Mouse (Mus musculus): ENCODE data around the gene Filip1. TPM values are rescaled to one million over a fixed set of nuclear protein-coding genes. Genes with fewer than 3 reads are reported as not detected.

Gene Filip1
- polyA plus RNA-seq, 1 experiment from 2014 or later = 10.4 TPM

DNA sequence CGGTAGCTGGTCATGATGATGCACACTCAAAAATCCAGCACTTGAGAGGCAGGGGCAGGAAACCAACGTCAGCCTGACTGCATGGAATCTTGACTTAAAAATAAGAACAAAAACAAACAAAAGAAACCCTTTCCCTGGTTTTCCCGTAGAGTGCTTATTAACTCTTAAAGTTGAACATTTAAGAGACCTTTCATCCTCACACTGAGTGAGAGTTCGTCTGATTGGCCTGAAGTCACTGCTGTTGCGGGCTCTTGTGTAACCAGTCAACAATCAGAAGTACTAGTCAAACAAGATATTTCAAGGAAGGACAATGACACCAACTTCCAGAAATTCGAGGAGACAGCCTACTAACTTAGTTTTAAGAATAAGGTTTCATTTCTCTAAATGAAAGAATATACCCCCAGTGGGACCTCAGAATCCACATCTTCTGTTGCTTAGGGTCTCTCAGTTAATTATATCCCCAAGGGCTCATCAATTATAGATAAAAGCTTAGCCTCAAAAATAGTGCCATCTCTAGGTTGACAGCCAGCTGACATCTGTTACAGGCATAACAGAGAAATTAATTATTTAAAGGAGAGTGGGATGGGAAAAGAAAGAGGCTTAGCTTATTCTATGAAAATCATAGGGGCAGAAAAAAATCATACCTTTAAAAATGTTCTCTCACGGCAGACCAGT, 216.1 kb downstream of the Filip1 start:
- H3K27ac ChIP-seq (replicated peaks; ENCODE audit: low read depth, low read length) = no peak overlapping the region
- ATAC-seq (ENCODE audit: low read depth) = no peak
- 56% methylated on average over 7 of the region's 7 CpGs for WGBS
- H3K4me1 ChIP-seq (ENCODE audit: control insufficient read depth, insufficient read depth, low read length) = peaks cover 2% of the 10 kb centered on the region; the same call in 1 of the 2 replicates
- H3K9me3 ChIP-seq (ENCODE audit: control insufficient read depth, low read length) = no peaks in the 10 kb centered on the region
- no peak overlapping the region for H3K4me2 ChIP-seq (ENCODE audit: low read depth, low read length)
- H3K4me3 ChIP-seq (ENCODE audit: low read depth, low read length) = no peak overlapping the region
- H3K9ac ChIP-seq (ENCODE audit: low read depth, low read length) = no peak overlapping the region
- no peaks in the 10 kb centered on the region for H3K27me3 ChIP-seq (replicated peaks; ENCODE audit: control insufficient read depth, insufficient read depth, low read length)
- DNase-seq (ENCODE audit: low spot score) = peak; percentile 17
- H3K36me3 ChIP-seq (ENCODE audit: control insufficient read depth, insufficient read depth, low read length) = no peaks in the 10 kb centered on the region

DNA sequence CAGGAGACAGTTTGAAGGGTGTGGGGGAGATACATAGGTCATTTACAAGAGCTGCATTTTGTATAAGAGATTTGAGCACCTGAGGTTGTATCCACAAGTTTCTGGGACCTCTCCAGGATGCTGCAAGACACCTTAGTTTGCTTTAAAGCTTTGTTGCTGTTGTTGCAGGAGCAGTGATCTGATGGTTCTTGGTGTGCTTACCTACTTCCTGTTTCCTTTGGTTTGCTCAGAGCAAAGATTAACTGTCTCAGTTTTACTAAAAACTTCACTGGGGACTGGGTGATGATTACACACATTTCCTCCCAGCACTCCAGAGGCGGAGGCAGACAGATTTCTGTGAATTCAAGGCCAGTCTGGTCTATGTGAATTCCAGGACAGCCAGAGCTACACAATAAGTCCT, 217.6 kb downstream of the Filip1 start:
- H3K27ac ChIP-seq (replicated peaks; ENCODE audit: low read depth, low read length) = no peak overlapping the region
- ATAC-seq (ENCODE audit: low read depth) = no peak
- no peak for DNase-seq (ENCODE audit: low spot score)
- no peaks in the 10 kb centered on the region for H3K36me3 ChIP-seq (ENCODE audit: control insufficient read depth, insufficient read depth, low read length)
- H3K4me2 ChIP-seq (ENCODE audit: low read depth, low read length) = no peak overlapping the region
- WGBS = 80% methylated on average over 1 of the region's 1 CpGs
- no peaks in the 10 kb centered on the region for H3K9me3 ChIP-seq (ENCODE audit: control insufficient read depth, low read length)
- H3K4me3 ChIP-seq (ENCODE audit: low read depth, low read length) = no peak overlapping the region
- H3K4me1 ChIP-seq (ENCODE audit: control insufficient read depth, insufficient read depth, low read length) = peaks cover 8% of the 10 kb centered on the region; the same call in 1 of the 2 replicates
- no peak overlapping the region for H3K9ac ChIP-seq (ENCODE audit: low read depth, low read length)
- no peaks in the 10 kb centered on the region for H3K27me3 ChIP-seq (replicated peaks; ENCODE audit: control insufficient read depth, insufficient read depth, low read length)

DNA sequence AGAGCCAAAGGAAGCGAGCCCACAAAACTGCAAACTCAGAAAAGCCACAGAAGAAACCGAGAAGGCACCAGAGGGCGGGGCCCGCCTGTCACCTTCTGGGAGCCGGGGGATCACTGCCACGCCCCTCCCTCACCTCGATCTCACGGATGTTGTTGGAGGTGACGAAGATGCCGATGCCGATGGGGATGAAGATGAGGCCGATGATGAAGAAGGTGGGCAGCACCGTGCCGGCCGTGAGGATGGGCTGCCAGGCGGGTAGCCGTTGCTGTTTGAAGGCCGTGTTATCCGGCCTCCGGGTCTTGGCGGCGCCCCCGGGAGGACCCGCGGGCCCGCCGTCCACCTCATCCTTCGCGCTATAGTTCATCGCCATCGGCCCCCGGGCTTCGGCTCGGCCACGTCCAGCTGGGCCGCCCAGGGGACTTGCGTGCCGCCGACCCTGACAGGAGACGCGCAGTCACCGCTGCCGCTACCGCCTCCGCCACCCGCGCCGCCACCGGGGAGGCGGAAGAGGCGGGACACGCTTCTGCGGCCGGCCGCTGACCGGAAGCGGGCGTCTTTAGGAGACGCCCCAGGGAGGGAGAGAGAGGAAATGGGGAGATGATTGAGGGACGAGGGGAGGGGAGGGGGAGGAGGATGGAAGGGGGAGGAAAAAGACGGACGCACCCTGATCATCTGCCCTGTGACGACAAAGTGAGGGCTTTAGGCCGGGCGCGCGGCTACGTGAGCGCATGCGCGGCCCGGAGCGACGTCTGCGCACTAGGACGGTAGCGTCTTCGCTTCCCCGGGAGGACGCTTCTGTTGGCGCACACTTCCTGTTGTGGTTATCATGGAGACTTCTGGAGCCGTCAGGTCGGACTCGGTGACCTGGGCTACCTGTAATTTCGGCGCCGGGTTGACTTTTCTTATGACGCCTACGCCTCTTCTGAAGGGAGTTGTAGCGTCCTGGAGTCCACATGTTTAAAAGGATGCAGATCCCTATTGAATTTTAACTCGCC, 219.5 kb downstream of the Filip1 start, which contains the start of gene Tmem30a:
Gene Tmem30a (minus strand): TSS at position 667 of the 995 bp plus-strand sequence.
- under 1% methylated on average over 72 of the region's 91 CpGs for WGBS
- Histone ChIP-seq H3K9me3 (ENCODE audit: control insufficient read depth, low read length) (no peaks in the 10 kb centered on the region), H3K9ac (ENCODE audit: low read depth, low read length) (peak within 1 kb of the TSS; percentile 92), H3K27me3 (replicated peaks; ENCODE audit: control insufficient read depth, insufficient read depth, low read length) (no peaks in the 10 kb centered on the region), H3K4me2 (ENCODE audit: low read depth, low read length) (peak within 1 kb of the TSS; percentile 63), H3K4me1 (ENCODE audit: control insufficient read depth, insufficient read depth, low read length) (peaks cover 8% of the 10 kb centered on the region; the same call in 1 of the 2 replicates), H3K36me3 (ENCODE audit: control insufficient read depth, insufficient read depth, low read length) (no peaks in the 10 kb centered on the region), H3K4me3 (ENCODE audit: low read depth, low read length) (peak within 1 kb of the TSS; percentile 90), H3K27ac (replicated peaks; ENCODE audit: low read depth, low read length) (peak within 1 kb of the TSS; percentile 92)
- peak; percentile 98 for DNase-seq (ENCODE audit: low spot score)
- ATAC-seq (ENCODE audit: low read depth) = peak; percentile 99

DNA sequence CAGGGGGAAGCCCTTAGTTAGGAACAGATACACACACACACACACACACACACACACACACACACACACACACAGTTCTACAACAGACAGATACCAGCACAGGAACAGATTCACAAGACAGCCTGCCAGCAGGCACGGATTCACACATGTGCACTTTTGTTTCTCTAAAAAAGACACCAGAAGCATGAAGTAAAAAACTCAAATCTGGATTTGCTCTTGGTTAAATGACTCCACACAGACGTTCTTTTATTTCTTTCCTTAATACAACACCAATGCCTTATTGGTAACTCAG, 226.9 kb downstream of the Filip1 start:
- ATAC-seq (ENCODE audit: low read depth) = no peak
- Histone ChIP-seq H3K9ac (ENCODE audit: low read depth, low read length) (no peak overlapping the region), H3K36me3 (ENCODE audit: control insufficient read depth, insufficient read depth, low read length) (no peaks in the 10 kb centered on the region), H3K9me3 (ENCODE audit: control insufficient read depth, low read length) (no peaks in the 10 kb centered on the region), H3K4me2 (ENCODE audit: low read depth, low read length) (no peak overlapping the region), H3K4me1 (ENCODE audit: control insufficient read depth, insufficient read depth, low read length) (no peaks in the 10 kb centered on the region; the same call in 1 of the 2 replicates), H3K27ac (replicated peaks; ENCODE audit: low read depth, low read length) (no peak overlapping the region), H3K27me3 (replicated peaks; ENCODE audit: control insufficient read depth, insufficient read depth, low read length) (no peaks in the 10 kb centered on the region), H3K4me3 (ENCODE audit: low read depth, low read length) (no peak overlapping the region)
- WGBS = 68% methylated on average over 2 of the region's 2 CpGs
- DNase-seq (ENCODE audit: low spot score) = no peak

DNA sequence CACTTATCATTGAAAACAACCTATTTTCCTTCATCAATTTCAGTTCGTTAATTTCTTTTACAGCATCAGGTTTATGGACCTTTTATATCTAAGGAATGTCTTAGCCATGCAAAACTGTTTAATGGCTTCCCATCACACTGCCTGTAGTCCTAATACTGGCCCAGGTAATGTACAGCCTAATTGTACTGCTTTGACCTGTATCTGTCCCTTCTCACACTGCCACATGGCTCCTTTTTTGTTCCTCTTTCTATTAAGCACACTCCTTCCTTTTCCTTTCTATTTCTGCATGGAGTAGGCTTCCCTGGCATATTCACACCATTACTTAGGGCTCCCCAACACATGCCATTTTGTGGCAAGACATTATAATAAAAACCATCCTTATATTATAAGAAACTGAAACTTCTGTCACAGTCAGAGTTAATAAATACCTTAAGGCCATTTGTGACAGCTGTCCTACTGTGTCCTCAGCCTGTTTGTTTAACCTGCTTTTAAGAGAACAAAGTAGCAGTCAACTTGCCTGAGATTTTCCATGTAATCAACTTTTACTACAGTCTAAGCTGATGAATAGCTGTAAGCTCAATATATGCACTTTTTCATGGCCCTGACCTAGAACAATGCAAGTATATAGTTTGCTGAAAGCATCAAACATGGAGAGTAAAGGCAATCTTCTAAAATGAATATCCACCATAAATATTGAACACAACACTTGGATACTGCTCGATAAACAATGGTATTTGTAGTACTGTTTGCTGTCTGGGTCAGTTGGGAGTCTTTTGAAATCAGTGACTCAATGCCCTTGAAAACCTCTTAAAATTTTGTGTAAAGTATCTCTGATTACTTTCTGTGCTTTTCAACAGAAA, 227.5 kb downstream of the Filip1 start:
- WGBS = 91% methylated on average over 2 of the region's 2 CpGs
- no peaks in the 10 kb centered on the region for H3K27me3 ChIP-seq (replicated peaks; ENCODE audit: control insufficient read depth, insufficient read depth, low read length)

DNA sequence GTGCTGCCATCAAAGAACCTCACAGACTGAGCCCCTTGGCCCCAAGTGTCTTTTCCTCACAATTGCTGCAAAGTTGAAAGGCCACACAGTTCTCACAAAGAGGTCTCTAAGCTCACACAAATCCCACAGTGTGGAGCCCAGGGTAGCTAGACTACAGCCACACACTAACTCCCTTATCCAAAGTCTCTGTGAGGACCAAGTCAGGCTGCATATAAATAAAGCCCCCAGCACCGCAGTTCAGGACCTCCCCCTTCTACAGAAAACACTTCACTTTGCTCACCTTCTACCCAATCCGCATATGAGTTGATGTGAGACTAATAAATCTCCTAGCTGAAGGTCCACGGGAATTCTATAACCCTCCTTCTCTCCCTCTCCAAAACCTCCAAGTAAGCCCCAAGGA, 228.2 kb downstream of the Filip1 start:
- WGBS = 44% methylated on average over 3 of the region's 3 CpGs
- ATAC-seq (ENCODE audit: low read depth) (no peak), DNase-seq (ENCODE audit: low spot score) (no peak)
- Histone ChIP-seq H3K36me3 (ENCODE audit: control insufficient read depth, insufficient read depth, low read length) (no peaks in the 10 kb centered on the region), H3K4me2 (ENCODE audit: low read depth, low read length) (no peak overlapping the region), H3K9ac (ENCODE audit: low read depth, low read length) (no peak overlapping the region), H3K27ac (replicated peaks; ENCODE audit: low read depth, low read length) (no peak overlapping the region), H3K4me3 (ENCODE audit: low read depth, low read length) (no peak overlapping the region), H3K27me3 (replicated peaks; ENCODE audit: control insufficient read depth, insufficient read depth, low read length) (no peaks in the 10 kb centered on the region), H3K9me3 (ENCODE audit: control insufficient read depth, low read length) (no peaks in the 10 kb centered on the region), H3K4me1 (ENCODE audit: control insufficient read depth, insufficient read depth, low read length) (no peaks in the 10 kb centered on the region; the same call in 1 of the 2 replicates)

More for the DNA sequence above, 227.5 kb downstream of the Filip1 start:
- H3K4me2 ChIP-seq (ENCODE audit: low read depth, low read length) = no peak overlapping the region
- no peaks in the 10 kb centered on the region for H3K9me3 ChIP-seq (ENCODE audit: control insufficient read depth, low read length)
- H3K9ac ChIP-seq (ENCODE audit: low read depth, low read length) = no peak overlapping the region
- no peak overlapping the region for H3K27ac ChIP-seq (replicated peaks; ENCODE audit: low read depth, low read length)
- no peak overlapping the region for H3K4me3 ChIP-seq (ENCODE audit: low read depth, low read length)
- DNase-seq (ENCODE audit: low spot score) (no peak), ATAC-seq (ENCODE audit: low read depth) (no peak)
- H3K4me1 ChIP-seq (ENCODE audit: control insufficient read depth, insufficient read depth, low read length) = no peaks in the 10 kb centered on the region; the same call in 1 of the 2 replicates
- H3K36me3 ChIP-seq (ENCODE audit: control insufficient read depth, insufficient read depth, low read length) = no peaks in the 10 kb centered on the region

DNA sequence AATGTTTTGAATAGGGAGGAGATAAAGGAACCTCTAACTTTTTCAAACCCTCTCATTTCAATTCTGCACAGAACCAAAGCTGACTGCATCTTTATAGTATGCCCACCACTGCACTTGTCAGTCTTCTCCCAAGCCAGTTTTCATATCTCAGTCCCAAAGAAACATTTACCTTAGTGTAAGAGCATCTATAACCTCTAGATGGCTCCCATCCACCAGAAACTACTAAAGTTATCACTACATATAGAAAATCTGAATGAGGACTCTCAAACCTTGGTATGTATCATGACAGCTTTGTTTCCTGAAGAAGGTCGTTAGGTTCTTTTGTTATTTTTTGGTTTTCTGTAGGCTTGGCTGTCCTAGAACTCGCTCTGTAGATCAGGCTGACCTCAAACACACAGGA, 233.3 kb downstream of the Filip1 start:
- DNase-seq (ENCODE audit: low spot score) = peak; percentile 30
- no peak for ATAC-seq (ENCODE audit: low read depth)
- H3K27ac ChIP-seq (replicated peaks; ENCODE audit: low read depth, low read length) = no peak overlapping the region
- H3K4me2 ChIP-seq (ENCODE audit: low read depth, low read length) = no peak overlapping the region
- peaks cover 14% of the 10 kb centered on the region; the same call in 1 of the 2 replicates for H3K36me3 ChIP-seq (ENCODE audit: control insufficient read depth, insufficient read depth, low read length)
- H3K9ac ChIP-seq (ENCODE audit: low read depth, low read length) = no peak overlapping the region
- 66% methylated on average over 2 of the region's 2 CpGs for WGBS
- H3K9me3 ChIP-seq (ENCODE audit: control insufficient read depth, low read length) = no peaks in the 10 kb centered on the region
- H3K4me3 ChIP-seq (ENCODE audit: low read depth, low read length) = no peak overlapping the region
- no peaks in the 10 kb centered on the region for H3K27me3 ChIP-seq (replicated peaks; ENCODE audit: control insufficient read depth, insufficient read depth, low read length)
- H3K4me1 ChIP-seq (ENCODE audit: control insufficient read depth, insufficient read depth, low read length) = no peaks in the 10 kb centered on the region

DNA sequence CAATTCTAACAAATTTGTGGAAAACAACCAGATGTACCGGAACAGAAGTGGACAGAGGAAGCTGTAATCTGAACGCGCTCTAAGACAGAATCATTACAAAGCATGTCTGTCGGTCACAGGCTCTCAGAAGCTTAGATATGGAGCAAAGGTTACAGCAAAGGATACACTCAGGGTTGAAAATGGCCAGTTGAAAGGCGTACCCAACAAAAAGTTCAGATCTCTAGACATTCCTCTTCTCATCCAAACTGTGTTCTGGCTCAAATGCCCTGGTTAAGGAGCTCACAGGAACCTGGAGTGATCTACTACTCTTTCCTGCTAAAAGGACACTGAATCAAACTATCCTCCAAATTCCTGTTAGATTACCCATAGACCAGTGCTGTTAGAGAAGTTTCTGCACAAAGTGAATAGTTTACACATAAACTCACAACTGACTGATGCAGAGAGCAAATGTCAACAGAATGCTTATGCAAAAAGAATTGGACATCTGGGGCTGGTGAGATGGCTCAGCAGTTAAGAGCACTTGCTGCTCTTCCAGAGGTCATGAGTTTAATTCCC, 245.6 kb downstream of the Filip1 start:
- Histone ChIP-seq H3K9ac (ENCODE audit: low read depth, low read length) (no peak overlapping the region), H3K27me3 (replicated peaks; ENCODE audit: control insufficient read depth, insufficient read depth, low read length) (no peaks in the 10 kb centered on the region), H3K4me2 (ENCODE audit: low read depth, low read length) (no peak overlapping the region), H3K36me3 (ENCODE audit: control insufficient read depth, insufficient read depth, low read length) (peaks cover 23% of the 10 kb centered on the region; the same call in 1 of the 2 replicates), H3K27ac (replicated peaks; ENCODE audit: low read depth, low read length) (no peak overlapping the region), H3K9me3 (ENCODE audit: control insufficient read depth, low read length) (no peaks in the 10 kb centered on the region), H3K4me3 (ENCODE audit: low read depth, low read length) (no peak overlapping the region), H3K4me1 (ENCODE audit: control insufficient read depth, insufficient read depth, low read length) (no peaks in the 10 kb centered on the region)
- 95% methylated on average over 5 of the region's 5 CpGs for WGBS
- ATAC-seq (ENCODE audit: low read depth) = no peak
- no peak for DNase-seq (ENCODE audit: low spot score)

Data from embryonic facial prominence, embryonic 14.5 days (tissue).